Mouse (Mus musculus) embryonic facial prominence, embryonic 12.5 days (tissue): ENCODE measurements around the gene P4ha1. TPM values are rescaled to one million over a fixed set of nuclear protein-coding genes. Genes with fewer than 3 reads are reported as not detected.

Experiments
- ATAC-seq: fragments of 200-750 bp; cut with Nextera tagmentation; 2 replicates; pipeline ENCODE4 v1.8.0; 2017; ENCODE audit not compliant: insufficient number of reproducible peaks, insufficient read depth, low FRiP score, low TSS enrichment
- H3K27ac ChIP-seq: fragments of 300-500 bp; sonication (generic); 2 replicates; pipeline ENCODE4 v1.5.1; 2016; ENCODE audit warnings: mild to moderate bottlenecking
- H3K27me3 ChIP-seq: fragments of 300-500 bp; sonication (generic); 2 replicates; pipeline ENCODE4 v1.6.1; 2016; ENCODE audit warnings: mild to moderate bottlenecking, moderate library complexity
- H3K36me3 ChIP-seq: fragments of 300-500 bp; sonication (generic); 2 replicates; pipeline ENCODE4 v1.6.1; 2016; ENCODE audit warnings: mild to moderate bottlenecking
- H3K4me1 ChIP-seq: fragments of 300-500 bp; sonication (generic); 2 replicates; pipeline ENCODE4 v1.6.1; 2016
- H3K4me2 ChIP-seq: fragments of 300-500 bp; sonication (generic); replicated peaks from 2 replicates; pipeline ENCODE4 v1.6.1; 2016; ENCODE audit warnings: mild to moderate bottlenecking, moderate library complexity
- H3K4me3 ChIP-seq: fragments of 300-500 bp; sonication (generic); 2 replicates; pipeline ENCODE4 v1.5.1; 2016; ENCODE audit warnings: mild to moderate bottlenecking
- H3K9ac ChIP-seq: fragments of 300-500 bp; sonication (generic); 2 replicates; pipeline ENCODE4 v1.6.1; 2016; ENCODE audit warnings: mild to moderate bottlenecking, moderate library complexity
- H3K9me3 ChIP-seq: fragments of 300-500 bp; sonication (generic); 2 replicates; pipeline ENCODE4 v1.6.1; 2016; ENCODE audit warnings: mild to moderate bottlenecking, moderate library complexity
- WGBS: fragments of 180-500 bp; shearing (Covaris S2); methylation state at CpG from one replicate; pipeline ENCODE4 v1.1.7; 2016; 5-methylcytosine and 5-hydroxymethylcytosine counted together
- polyA plus RNA-seq: library from polyadenylated mRNA; unstranded; fragments of >200 nt; fragmentation: Nextera tagmentation; extraction: Ambion mirVana; gene quantifications from 2 replicates; pipeline ENCODE4 v1.2.1, GENCODE M21; 2016

P4ha1 gene
- polyA plus RNA-seq = 61.2 and 62.5 TPM in 2 replicates

DNA sequence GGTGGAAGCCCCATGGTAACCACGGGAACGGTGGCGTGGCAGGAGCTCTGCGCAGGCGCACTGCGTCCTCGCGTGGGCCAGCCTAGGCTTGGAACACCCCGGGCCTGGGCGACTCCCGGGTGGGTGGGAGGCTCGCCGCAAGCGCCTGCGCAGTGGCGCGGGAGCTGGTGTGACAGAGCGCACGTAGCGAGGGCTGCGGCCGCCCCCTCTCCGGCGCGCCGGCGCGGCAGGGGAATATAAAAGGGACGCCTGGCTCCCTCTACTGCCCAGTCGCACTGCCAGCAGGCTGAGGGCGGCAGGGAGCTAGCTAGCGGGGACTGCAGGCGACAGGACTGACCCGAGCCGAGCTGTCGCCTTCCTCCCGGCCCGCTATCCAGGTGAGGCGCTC is at the start of gene P4ha1:
Gene P4ha1 (plus strand): TSS at position 197 of the 388 bp plus-strand sequence.
- H3K9me3 ChIP-seq = no peaks in the 10 kb centered on the region
- peak within 1 kb of the TSS; percentile 97 for H3K9ac ChIP-seq
- peak within 1 kb of the TSS; percentile 98 for H3K27ac ChIP-seq
- H3K4me3 ChIP-seq = peak within 1 kb of the TSS; percentile 69
- H3K4me2 ChIP-seq = peak within 1 kb of the TSS; percentile 78
- no peaks in the 10 kb centered on the region for H3K27me3 ChIP-seq
- H3K4me1 ChIP-seq = peaks cover 15% of the 10 kb centered on the region
- H3K36me3 ChIP-seq = no peaks in the 10 kb centered on the region
- peak; percentile 99 for ATAC-seq
- under 1% methylated on average over 38 of the region's 39 CpGs for WGBS

DNA sequence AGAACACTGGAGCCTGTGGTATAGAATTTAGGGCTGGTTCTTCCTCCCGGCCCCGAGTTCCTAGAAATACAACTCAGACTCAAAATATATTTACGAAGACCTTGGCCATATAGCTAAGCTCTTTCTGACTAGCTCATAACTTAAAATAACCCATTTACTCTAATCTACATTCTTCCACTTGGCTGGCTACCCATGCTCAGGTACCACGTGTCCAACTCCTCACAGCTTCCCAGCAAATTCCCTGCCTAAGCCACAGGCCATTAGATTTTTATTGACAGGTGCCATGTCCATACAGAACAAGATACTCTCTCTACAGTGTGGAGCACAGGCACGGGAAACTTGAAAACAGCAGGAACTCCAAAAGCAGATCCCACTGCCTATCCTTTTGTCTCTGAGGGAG is 47.4 kb upstream of the P4ha1 start:
- Histone ChIP-seq H3K4me1 (peaks cover 7% of the 10 kb centered on the region), H3K4me3 (no peak overlapping the region), H3K27me3 (no peaks in the 10 kb centered on the region), H3K4me2 (no peak overlapping the region), H3K36me3 (no peaks in the 10 kb centered on the region), H3K27ac (no peak overlapping the region), H3K9me3 (no peaks in the 10 kb centered on the region), H3K9ac (no peak overlapping the region)
- 79% methylated on average over 5 of the region's 5 CpGs for WGBS
- no peak for ATAC-seq

DNA sequence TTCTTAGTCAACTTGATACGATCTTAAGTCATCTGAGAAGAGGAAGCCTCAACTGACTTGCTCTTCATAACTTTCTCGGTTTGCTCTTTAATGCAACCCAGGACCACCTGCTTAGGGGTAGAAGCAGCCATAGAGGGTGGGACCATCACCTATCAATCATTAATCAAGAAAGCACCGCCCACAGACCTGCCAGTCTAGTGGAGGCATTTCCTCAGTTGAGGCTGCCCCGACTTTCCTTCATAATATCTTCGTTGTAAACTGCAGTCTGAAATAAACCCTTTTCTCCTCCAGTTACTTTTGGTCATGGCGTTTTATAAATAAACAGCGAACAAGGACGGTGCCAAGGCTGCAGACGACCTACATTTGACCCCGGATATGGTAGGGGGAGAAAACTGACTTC is 46.0 kb upstream of the P4ha1 start:
- H3K4me2 ChIP-seq = no peak overlapping the region
- H3K36me3 ChIP-seq = no peaks in the 10 kb centered on the region
- no peak overlapping the region for H3K27ac ChIP-seq
- peaks cover 7% of the 10 kb centered on the region for H3K4me1 ChIP-seq
- H3K9ac ChIP-seq = no peak overlapping the region
- no peak overlapping the region for H3K4me3 ChIP-seq
- ATAC-seq = no peak
- 52% methylated on average over 10 of the region's 10 CpGs for WGBS
- no peaks in the 10 kb centered on the region for H3K9me3 ChIP-seq
- H3K27me3 ChIP-seq = no peaks in the 10 kb centered on the region

DNA sequence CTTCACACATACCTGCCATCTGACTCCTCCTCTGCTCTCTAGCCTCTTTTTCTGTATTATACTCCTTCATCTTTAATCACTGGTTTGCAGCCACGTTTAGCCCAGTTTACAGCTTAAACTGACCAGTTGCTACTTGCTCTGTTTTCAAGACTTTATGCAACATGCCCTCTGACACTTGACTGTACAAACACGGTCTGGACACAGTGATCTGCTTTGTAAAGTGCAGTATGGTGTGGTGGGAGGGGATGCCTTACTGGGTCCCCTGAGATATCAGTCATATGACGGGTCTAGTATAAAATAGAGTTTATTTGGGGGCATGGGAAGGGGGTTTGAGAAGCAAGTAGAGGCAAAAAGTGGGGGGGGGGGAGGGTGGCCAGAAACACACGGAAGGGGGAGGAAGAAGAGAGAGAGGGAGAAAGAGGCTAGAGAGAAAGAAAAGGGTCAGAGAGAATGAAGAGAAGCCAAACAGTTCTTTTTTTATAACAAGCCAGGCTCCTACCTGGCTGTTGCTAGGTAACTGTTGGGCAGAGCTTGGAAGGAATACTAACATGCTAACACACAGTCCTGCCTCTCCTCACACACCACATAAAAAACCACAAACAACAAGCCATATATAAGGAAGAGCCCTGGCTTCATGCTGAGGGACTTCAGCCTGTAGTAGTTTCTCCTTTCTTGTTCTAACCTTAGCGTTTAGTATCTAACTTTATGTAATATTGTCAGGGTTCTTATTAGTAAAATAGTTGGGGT is 45.2 kb upstream of the P4ha1 start:
- no peak overlapping the region for H3K4me3 ChIP-seq
- H3K36me3 ChIP-seq = no peaks in the 10 kb centered on the region
- WGBS = 42% methylated on average over 5 of the region's 5 CpGs
- H3K27me3 ChIP-seq = no peaks in the 10 kb centered on the region
- H3K9me3 ChIP-seq = no peaks in the 10 kb centered on the region
- ATAC-seq = no peak
- H3K9ac ChIP-seq = no peak overlapping the region
- H3K4me1 ChIP-seq = peaks cover 7% of the 10 kb centered on the region
- H3K27ac ChIP-seq = no peak overlapping the region
- H3K4me2 ChIP-seq = no peak overlapping the region

DNA sequence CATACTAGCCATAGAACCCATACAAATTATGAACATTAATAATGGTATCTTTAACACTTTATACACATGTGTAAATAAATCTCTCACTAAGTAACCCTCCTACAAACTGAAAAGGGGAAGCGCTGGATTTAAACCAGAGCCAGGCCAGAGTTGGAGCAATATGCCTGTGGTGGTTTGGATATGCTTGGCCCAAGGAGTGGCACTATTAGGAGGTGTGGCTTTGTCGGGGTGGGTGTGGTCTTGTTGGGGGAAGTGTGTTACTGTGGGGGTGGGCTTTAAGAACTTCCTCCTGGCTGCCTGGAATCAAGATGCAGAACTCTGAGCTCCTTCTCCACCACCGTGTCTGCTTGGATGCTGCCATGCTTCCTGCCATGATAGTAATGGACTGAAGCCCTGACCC is 39.9 kb upstream of the P4ha1 start:
- WGBS = 86% methylated on average over 3 of the region's 3 CpGs
- no peaks in the 10 kb centered on the region for H3K9me3 ChIP-seq
- H3K27ac ChIP-seq = no peak overlapping the region
- H3K9ac ChIP-seq = no peak overlapping the region
- ATAC-seq = no peak
- no peaks in the 10 kb centered on the region for H3K36me3 ChIP-seq
- H3K27me3 ChIP-seq = no peaks in the 10 kb centered on the region
- no peak overlapping the region for H3K4me3 ChIP-seq
- no peak overlapping the region for H3K4me2 ChIP-seq
- H3K4me1 ChIP-seq = no peaks in the 10 kb centered on the region

DNA sequence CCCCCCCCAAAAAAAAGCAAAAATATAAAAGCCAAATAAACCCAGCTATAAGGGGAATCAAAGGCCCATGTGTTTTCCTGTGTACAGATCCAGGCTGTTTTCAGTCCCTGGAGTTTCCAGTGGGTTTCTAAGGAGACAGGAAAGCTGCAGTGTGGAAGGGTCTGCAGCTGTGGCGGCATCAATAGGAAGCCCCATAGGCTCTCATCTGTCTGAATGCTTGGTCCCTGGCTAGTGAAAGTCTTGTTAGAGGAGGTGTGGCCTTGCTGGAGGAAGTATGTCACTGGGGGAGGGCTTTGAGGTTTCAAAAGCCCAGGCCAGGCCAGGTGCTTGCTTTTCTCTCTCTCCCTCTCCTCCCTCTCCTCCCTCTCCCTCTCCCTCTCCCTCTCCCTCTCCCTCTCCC is 39.3 kb upstream of the P4ha1 start:
- Histone ChIP-seq H3K4me2 (no peak overlapping the region), H3K9ac (no peak overlapping the region), H3K4me1 (no peaks in the 10 kb centered on the region), H3K36me3 (no peaks in the 10 kb centered on the region), H3K9me3 (no peaks in the 10 kb centered on the region), H3K27ac (no peak overlapping the region), H3K27me3 (no peaks in the 10 kb centered on the region), H3K4me3 (no peak overlapping the region)
- 68% methylated on average over 1 of the region's 1 CpGs for WGBS
- ATAC-seq = no peak

DNA sequence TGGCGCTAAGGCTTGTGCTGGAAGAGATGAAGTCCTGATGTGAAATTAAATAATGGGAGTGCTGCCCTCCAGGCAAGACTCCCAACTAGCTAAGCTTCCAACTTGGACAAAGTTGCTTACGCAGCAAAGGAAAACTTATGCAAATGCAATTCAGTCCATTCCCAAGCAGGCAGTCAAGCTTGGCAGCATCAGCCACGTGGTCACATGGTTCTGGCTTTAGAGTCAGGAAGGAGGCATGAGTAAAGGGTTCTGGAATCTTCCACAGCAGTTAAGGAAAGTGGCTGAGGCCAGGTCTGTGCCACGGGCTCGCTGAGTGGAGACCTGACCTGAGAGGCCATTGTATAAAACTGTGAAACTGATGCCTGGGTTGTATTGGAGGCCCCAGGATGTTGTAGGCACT is 37.6 kb upstream of the P4ha1 start:
- no peaks in the 10 kb centered on the region for H3K9me3 ChIP-seq
- H3K4me2 ChIP-seq = no peak overlapping the region
- no peaks in the 10 kb centered on the region for H3K27me3 ChIP-seq
- H3K27ac ChIP-seq = no peak overlapping the region
- 68% methylated on average over 5 of the region's 5 CpGs for WGBS
- no peak overlapping the region for H3K4me3 ChIP-seq
- H3K9ac ChIP-seq = no peak overlapping the region
- H3K4me1 ChIP-seq = no peaks in the 10 kb centered on the region
- no peaks in the 10 kb centered on the region for H3K36me3 ChIP-seq
- no peak for ATAC-seq

DNA sequence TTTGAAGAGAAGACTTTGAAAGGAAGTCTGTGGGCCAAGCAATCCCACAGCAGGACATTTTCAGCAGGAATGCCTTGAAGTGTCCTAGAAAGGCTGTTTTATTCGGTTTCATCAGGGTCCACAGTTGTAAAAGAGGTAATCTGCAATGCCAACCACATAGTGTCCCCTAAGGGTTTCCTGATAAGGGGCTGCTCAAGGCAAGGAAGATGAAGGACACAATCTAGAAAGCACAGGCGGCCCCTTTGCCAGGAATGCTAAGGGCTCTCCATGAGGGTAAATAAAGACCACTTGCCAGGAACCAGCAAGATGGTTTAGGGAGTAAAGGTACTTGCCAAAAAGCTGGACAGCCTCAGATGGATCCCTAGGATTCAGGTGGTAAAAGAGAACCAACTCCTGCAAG is 35.8 kb upstream of the P4ha1 start:
- H3K9ac ChIP-seq = no peak overlapping the region
- H3K4me1 ChIP-seq = no peaks in the 10 kb centered on the region
- H3K4me2 ChIP-seq = no peak overlapping the region
- H3K36me3 ChIP-seq = no peaks in the 10 kb centered on the region
- no peak overlapping the region for H3K4me3 ChIP-seq
- no peak for ATAC-seq
- no peaks in the 10 kb centered on the region for H3K9me3 ChIP-seq
- 72% methylated on average over 2 of the region's 2 CpGs for WGBS
- H3K27me3 ChIP-seq = no peaks in the 10 kb centered on the region
- H3K27ac ChIP-seq = no peak overlapping the region

DNA sequence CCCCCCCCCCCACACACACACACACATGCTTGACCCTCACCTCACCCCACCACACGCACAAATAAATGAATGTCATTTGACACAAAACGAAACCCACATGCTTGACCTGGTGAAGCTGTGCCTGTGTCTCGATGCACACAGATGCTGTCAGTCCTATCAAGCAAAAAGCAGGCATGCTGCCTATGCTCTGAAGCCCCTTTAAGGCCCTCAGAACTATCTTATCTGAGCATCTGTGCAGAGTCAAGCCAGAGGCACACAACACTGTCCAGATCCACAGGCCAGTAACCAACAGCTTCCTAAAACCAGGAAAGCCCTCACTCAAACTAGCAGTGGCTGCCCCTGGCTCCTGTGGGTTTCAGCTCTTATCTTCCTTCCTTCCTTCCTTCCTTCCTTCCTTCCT is 35.4 kb upstream of the P4ha1 start:
- 36% methylated on average over 3 of the region's 3 CpGs for WGBS
- Histone ChIP-seq H3K27ac (no peak overlapping the region), H3K4me2 (no peak overlapping the region), H3K4me1 (no peaks in the 10 kb centered on the region), H3K27me3 (no peaks in the 10 kb centered on the region), H3K9me3 (no peaks in the 10 kb centered on the region), H3K36me3 (no peaks in the 10 kb centered on the region), H3K9ac (no peak overlapping the region), H3K4me3 (no peak overlapping the region)
- no peak for ATAC-seq

DNA sequence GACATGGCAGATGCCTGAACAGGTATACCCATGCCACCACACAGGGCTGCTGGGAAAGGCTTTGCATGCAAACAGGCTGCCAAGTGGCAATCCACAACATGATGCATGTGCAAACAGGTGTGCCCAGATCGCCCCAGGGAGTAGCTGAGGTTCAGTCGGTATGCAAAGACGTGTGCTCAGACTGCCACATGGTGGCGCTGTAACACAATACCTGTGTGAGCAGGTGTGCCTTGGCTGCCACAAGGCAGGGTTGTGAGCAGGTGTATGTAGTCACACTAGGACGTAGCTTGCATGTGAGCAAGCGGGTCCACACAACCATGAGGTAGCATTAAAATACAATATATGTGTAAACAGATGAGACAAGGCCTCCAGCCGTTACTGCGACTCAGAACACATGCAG is 34.0 kb upstream of the P4ha1 start:
- Histone ChIP-seq H3K4me1 (no peaks in the 10 kb centered on the region), H3K36me3 (no peaks in the 10 kb centered on the region), H3K27me3 (no peaks in the 10 kb centered on the region), H3K27ac (no peak overlapping the region), H3K9me3 (no peaks in the 10 kb centered on the region), H3K4me2 (no peak overlapping the region), H3K4me3 (no peak overlapping the region), H3K9ac (no peak overlapping the region)
- 53% methylated on average over 8 of the region's 8 CpGs for WGBS
- no peak for ATAC-seq

DNA sequence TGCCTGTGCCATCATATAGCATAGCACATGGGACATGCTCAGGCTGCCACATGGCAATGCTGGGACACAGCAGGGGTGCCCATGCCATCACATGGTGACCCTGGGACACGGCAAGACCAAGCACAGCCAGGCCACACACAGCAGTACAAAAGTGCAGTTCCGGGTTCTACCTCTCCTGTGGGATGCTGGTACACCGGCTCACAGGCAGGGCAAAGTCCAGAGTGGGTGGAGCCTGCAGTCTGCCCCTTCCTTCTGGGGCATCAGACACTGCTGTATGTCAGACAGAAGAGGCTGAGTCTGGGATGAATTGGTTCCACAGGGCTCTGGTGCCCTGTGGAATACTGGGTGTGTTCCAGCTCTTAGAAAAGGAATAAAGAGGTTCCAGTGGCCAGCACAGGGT is 31.6 kb upstream of the P4ha1 start:
- H3K27ac ChIP-seq = no peak overlapping the region
- WGBS = 54% methylated on average over 3 of the region's 3 CpGs
- H3K4me1 ChIP-seq = no peaks in the 10 kb centered on the region
- H3K27me3 ChIP-seq = no peaks in the 10 kb centered on the region
- no peak overlapping the region for H3K4me2 ChIP-seq
- ATAC-seq = no peak
- no peak overlapping the region for H3K9ac ChIP-seq
- H3K9me3 ChIP-seq = no peaks in the 10 kb centered on the region
- no peak overlapping the region for H3K4me3 ChIP-seq
- no peaks in the 10 kb centered on the region for H3K36me3 ChIP-seq

DNA sequence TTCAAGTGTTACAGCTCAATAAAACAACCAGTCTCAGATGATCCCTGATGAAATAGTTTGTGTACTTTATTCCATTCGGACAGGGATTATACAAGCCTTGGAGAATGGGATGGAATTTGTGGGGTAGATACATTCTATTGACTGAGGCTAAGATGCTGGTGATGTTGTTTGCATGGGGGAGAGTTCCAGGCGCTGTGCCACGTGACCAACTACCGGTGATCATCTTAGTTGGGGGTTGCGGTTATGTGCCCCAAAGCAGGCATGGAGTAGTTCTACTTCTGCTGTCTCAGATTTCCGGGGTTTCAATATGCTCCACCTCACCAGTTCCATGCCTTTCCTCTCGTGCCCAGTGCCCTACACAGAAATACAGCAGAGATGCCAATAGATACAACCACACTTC is 31.0 kb upstream of the P4ha1 start:
- no peak overlapping the region for H3K27ac ChIP-seq
- H3K27me3 ChIP-seq = no peaks in the 10 kb centered on the region
- H3K4me1 ChIP-seq = no peaks in the 10 kb centered on the region
- no peak overlapping the region for H3K4me3 ChIP-seq
- H3K4me2 ChIP-seq = no peak overlapping the region
- no peaks in the 10 kb centered on the region for H3K36me3 ChIP-seq
- no peaks in the 10 kb centered on the region for H3K9me3 ChIP-seq
- no peak overlapping the region for H3K9ac ChIP-seq
- no peak for ATAC-seq
- 84% methylated on average over 7 of the region's 7 CpGs for WGBS
